Mouse (Mus musculus): ENCODE data around the gene Myh1. TPM values are rescaled to one million over a fixed set of nuclear protein-coding genes. Genes with fewer than 3 reads are reported as not detected.

Gene Myh1
- polyA plus RNA-seq, 1 experiment, result 0.09 TPM

GRCm38 (mm10) chr11:67155650-67156049 lies 44.2 kb upstream of the Myh1 start:
- 95% methylated on average over 2 of the region's 2 CpGs for WGBS
- Histone ChIP-seq H3K36me3 (ENCODE audit: control insufficient read depth, insufficient read depth, low read length) (no peaks in the 10 kb centered on the region), H3K4me1 (replicated peaks; ENCODE audit: control insufficient read depth, insufficient read depth, low read length) (no peaks in the 10 kb centered on the region), H3K4me3 (ENCODE audit: control insufficient read depth, insufficient read depth, low read length) (no peak overlapping the region), H3K27me3 (ENCODE audit: control insufficient read depth, insufficient read depth, low read length) (no peaks in the 10 kb centered on the region), H3K27ac (ENCODE audit: control insufficient read depth, insufficient read depth, low read length) (no peak overlapping the region)
- TF ChIP-seq CTCF (IDR thresholded peaks at IDR 0.05; ENCODE audit: borderline replicate concordance, control insufficient read depth, extremely low read depth, insufficient read depth, low read length, poor library complexity), result no peak
- no peak for TF ChIP-seq POLR2A (IDR thresholded peaks at IDR 0.05; ENCODE audit: control insufficient read depth, extremely low read depth, insufficient read depth, low read length, poor library complexity)
- no peak for DNase-seq

DNA sequence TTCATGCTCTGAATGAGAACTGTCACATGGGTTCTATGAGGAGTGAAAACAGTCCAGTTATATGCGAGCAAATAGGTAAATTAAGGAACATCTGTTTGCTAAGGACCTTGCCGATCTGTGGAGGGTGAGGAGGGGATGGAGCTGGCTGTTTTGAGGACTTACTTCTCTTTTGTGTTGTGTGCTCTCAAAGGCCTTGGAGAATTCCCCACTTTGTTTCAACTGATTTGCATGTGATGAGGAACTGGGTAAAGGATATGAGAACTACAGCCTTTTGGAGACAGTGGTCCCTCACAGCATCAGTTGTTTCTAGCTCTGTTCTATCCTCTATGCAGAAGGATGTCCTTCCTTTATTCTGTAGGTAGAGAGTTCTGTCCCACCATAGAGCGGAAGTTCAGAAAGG lies 39.7 kb upstream of the Myh1 start:
- H3K4me3 ChIP-seq (ENCODE audit: control insufficient read depth, insufficient read depth, low read length), result no peak overlapping the region
- H3K4me1 ChIP-seq (replicated peaks; ENCODE audit: control insufficient read depth, insufficient read depth, low read length), result no peaks in the 10 kb centered on the region
- no peaks in the 10 kb centered on the region for H3K27me3 ChIP-seq (ENCODE audit: control insufficient read depth, insufficient read depth, low read length)
- no peak overlapping the region for H3K27ac ChIP-seq (ENCODE audit: control insufficient read depth, insufficient read depth, low read length)
- TF ChIP-seq POLR2A (IDR thresholded peaks at IDR 0.05; ENCODE audit: control insufficient read depth, extremely low read depth, insufficient read depth, low read length, poor library complexity) (no peak), CTCF (IDR thresholded peaks at IDR 0.05; ENCODE audit: borderline replicate concordance, control insufficient read depth, extremely low read depth, insufficient read depth, low read length, poor library complexity) (no peak)
- WGBS, result 88% methylated on average over 3 of the region's 3 CpGs
- DNase-seq, result no peak
- no peaks in the 10 kb centered on the region for H3K36me3 ChIP-seq (ENCODE audit: control insufficient read depth, insufficient read depth, low read length)

GRCm38 (mm10) chr11:67163701-67164100 lies 36.2 kb upstream of the Myh1 start:
- WGBS, result 83% methylated on average over 4 of the region's 4 CpGs

GRCm38 (mm10) chr11:67164851-67165250 lies 35.0 kb upstream of the Myh1 start:
- Histone ChIP-seq H3K36me3 (ENCODE audit: control insufficient read depth, insufficient read depth, low read length) (no peaks in the 10 kb centered on the region), H3K4me1 (replicated peaks; ENCODE audit: control insufficient read depth, insufficient read depth, low read length) (no peaks in the 10 kb centered on the region), H3K27ac (ENCODE audit: control insufficient read depth, insufficient read depth, low read length) (no peak overlapping the region), H3K27me3 (ENCODE audit: control insufficient read depth, insufficient read depth, low read length) (no peaks in the 10 kb centered on the region), H3K4me3 (ENCODE audit: control insufficient read depth, insufficient read depth, low read length) (no peak overlapping the region)
- 63% methylated on average over 5 of the region's 5 CpGs for WGBS
- TF ChIP-seq POLR2A (IDR thresholded peaks at IDR 0.05; ENCODE audit: control insufficient read depth, extremely low read depth, insufficient read depth, low read length, poor library complexity) (no peak), CTCF (IDR thresholded peaks at IDR 0.05; ENCODE audit: borderline replicate concordance, control insufficient read depth, extremely low read depth, insufficient read depth, low read length, poor library complexity) (no peak)
- no peak for DNase-seq

More at GRCm38 (mm10) chr11:67163701-67164100, 36.2 kb upstream of the Myh1 start:
- Histone ChIP-seq H3K4me1 (replicated peaks; ENCODE audit: control insufficient read depth, insufficient read depth, low read length) (no peaks in the 10 kb centered on the region), H3K27ac (ENCODE audit: control insufficient read depth, insufficient read depth, low read length) (no peak overlapping the region), H3K4me3 (ENCODE audit: control insufficient read depth, insufficient read depth, low read length) (no peak overlapping the region), H3K27me3 (ENCODE audit: control insufficient read depth, insufficient read depth, low read length) (no peaks in the 10 kb centered on the region), H3K36me3 (ENCODE audit: control insufficient read depth, insufficient read depth, low read length) (no peaks in the 10 kb centered on the region)
- TF ChIP-seq CTCF (IDR thresholded peaks at IDR 0.05; ENCODE audit: borderline replicate concordance, control insufficient read depth, extremely low read depth, insufficient read depth, low read length, poor library complexity), result no peak
- no peak for DNase-seq

DNA sequence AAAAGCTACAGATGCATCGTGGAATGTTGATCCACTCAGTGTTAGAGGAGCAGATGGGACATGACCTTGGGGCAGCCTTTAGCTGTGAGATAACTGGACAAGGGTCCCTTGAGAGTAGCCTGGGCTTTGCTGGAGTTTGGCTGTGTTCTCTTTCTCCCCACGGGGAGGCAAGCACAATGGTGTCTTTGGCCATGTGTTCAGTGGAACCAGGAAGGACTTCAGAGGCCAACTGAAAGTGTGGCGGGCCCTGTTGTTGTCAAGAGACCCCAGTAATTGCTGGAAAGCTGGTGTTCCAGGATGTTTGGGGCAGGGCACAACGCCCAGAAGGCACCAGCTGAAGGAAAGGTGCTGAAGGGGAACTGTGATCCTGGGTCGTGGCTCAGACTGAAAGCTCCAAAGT lies 30.6 kb upstream of the Myh1 start:
- WGBS, result 69% methylated on average over 5 of the region's 5 CpGs
- TF ChIP-seq CTCF (IDR thresholded peaks at IDR 0.05; ENCODE audit: borderline replicate concordance, control insufficient read depth, extremely low read depth, insufficient read depth, low read length, poor library complexity) (no peak), POLR2A (IDR thresholded peaks at IDR 0.05; ENCODE audit: control insufficient read depth, extremely low read depth, insufficient read depth, low read length, poor library complexity) (no peak)
- no peaks in the 10 kb centered on the region for H3K4me1 ChIP-seq (replicated peaks; ENCODE audit: control insufficient read depth, insufficient read depth, low read length)
- no peak for DNase-seq
- no peaks in the 10 kb centered on the region for H3K36me3 ChIP-seq (ENCODE audit: control insufficient read depth, insufficient read depth, low read length)
- H3K27me3 ChIP-seq (ENCODE audit: control insufficient read depth, insufficient read depth, low read length), result no peaks in the 10 kb centered on the region
- no peak overlapping the region for H3K27ac ChIP-seq (ENCODE audit: control insufficient read depth, insufficient read depth, low read length)
- H3K4me3 ChIP-seq (ENCODE audit: control insufficient read depth, insufficient read depth, low read length), result no peak overlapping the region

DNA sequence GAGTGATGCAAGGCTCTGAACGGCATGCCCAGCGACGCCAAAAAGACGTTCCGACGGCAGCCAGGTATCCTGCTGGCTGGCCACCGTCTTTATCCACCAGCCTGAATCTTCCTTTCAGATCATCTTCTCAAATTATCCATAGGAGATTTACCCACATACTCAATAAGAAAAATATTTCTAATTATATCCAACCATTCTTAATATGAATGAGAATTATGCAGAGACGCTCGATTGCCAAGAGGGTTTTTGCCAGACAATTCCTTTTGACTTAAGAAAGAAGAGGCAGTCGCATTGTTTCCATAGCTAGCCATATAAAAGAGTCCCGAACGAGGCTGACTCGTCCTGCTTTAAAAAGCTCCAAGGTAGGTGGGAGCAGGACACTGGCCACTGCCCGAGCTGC lies 29.1 kb upstream of the Myh1 start, which contains the start of gene Myh2:
Gene Myh2, plus strand, starts transcription at position 301 of the 400 bp plus-strand sequence.
- no peak for TF ChIP-seq CTCF (IDR thresholded peaks at IDR 0.05; ENCODE audit: borderline replicate concordance, control insufficient read depth, extremely low read depth, insufficient read depth, low read length, poor library complexity)
- no peak for TF ChIP-seq POLR2A (IDR thresholded peaks at IDR 0.05; ENCODE audit: control insufficient read depth, extremely low read depth, insufficient read depth, low read length, poor library complexity)
- H3K27me3 ChIP-seq (ENCODE audit: control insufficient read depth, insufficient read depth, low read length), result no peaks in the 10 kb centered on the region
- no peak within 1 kb of the TSS for H3K4me3 ChIP-seq (ENCODE audit: control insufficient read depth, insufficient read depth, low read length)
- H3K27ac ChIP-seq (ENCODE audit: control insufficient read depth, insufficient read depth, low read length), result no peak within 1 kb of the TSS
- no peaks in the 10 kb centered on the region for H3K36me3 ChIP-seq (ENCODE audit: control insufficient read depth, insufficient read depth, low read length)
- DNase-seq, result no peak
- H3K4me1 ChIP-seq (replicated peaks; ENCODE audit: control insufficient read depth, insufficient read depth, low read length), result no peaks in the 10 kb centered on the region
- WGBS, result 91% methylated on average over 14 of the region's 14 CpGs

DNA sequence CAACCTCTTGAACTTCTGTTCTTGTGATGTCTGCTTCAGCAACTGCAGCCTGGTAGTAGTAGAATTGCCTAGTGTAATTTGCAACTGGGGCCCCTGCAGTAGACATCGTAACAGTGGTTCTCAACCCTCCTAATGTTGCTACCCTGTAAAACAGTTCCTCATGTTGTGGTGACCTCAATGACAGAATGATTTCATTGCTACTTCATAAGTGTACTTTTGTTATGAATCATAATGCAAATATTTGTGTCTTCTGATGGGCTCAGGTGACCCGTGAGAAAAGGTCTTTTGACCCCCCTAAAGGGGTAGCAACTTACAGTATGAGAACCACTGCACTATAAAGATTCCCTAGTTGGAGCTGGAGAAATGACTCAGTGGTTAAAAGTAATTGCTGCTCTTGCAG lies 27.4 kb upstream of the Myh1 start:
- H3K4me1 ChIP-seq (replicated peaks; ENCODE audit: control insufficient read depth, insufficient read depth, low read length), result no peaks in the 10 kb centered on the region
- H3K27ac ChIP-seq (ENCODE audit: control insufficient read depth, insufficient read depth, low read length), result no peak overlapping the region
- TF ChIP-seq POLR2A (IDR thresholded peaks at IDR 0.05; ENCODE audit: control insufficient read depth, extremely low read depth, insufficient read depth, low read length, poor library complexity) (no peak), CTCF (IDR thresholded peaks at IDR 0.05; ENCODE audit: borderline replicate concordance, control insufficient read depth, extremely low read depth, insufficient read depth, low read length, poor library complexity) (no peak)
- DNase-seq, result no peak
- no peak overlapping the region for H3K4me3 ChIP-seq (ENCODE audit: control insufficient read depth, insufficient read depth, low read length)
- 87% methylated on average over 2 of the region's 2 CpGs for WGBS
- H3K36me3 ChIP-seq (ENCODE audit: control insufficient read depth, insufficient read depth, low read length), result no peaks in the 10 kb centered on the region
- H3K27me3 ChIP-seq (ENCODE audit: control insufficient read depth, insufficient read depth, low read length), result no peaks in the 10 kb centered on the region

Measured in thymus, adult 2 months (tissue).